ENCODE assay signal across 10 mouse cellular contexts in genomic region chr7:142088886-142089285, GRCm38 (mm10). TPM values are rescaled to one million over a fixed set of nuclear protein-coding genes. Genes with fewer than 3 reads are reported as not detected.
DNase-seq lines count a peak whose midpoint lies in the region; ATAC-seq and TF ChIP-seq lines count a peak whose summit lies in the region.
"Had no signal": no experiment of that assay in that cellular context is flagged by ENCODE, and none has a peak within 500 bp of the region (broad histone marks: within the 10 kb centered on the region; RNA-seq: fewer than 3 reads in every experiment).

No protein-coding gene starts in this region.

- WGBS in kidney, embryonic 14.5 days, result 4% methylated on average over 5 of the region's 5 CpGs
- WGBS in hindbrain, postnatal 0 days, result 9% methylated on average over 5 of the region's 5 CpGs
- WGBS in midbrain, embryonic 10.5 days, result 8% methylated on average over 5 of the region's 5 CpGs

- no peak overlapping the region for H3K4me2 ChIP-seq in kidney, embryonic 14.5 days (replicated peaks; ENCODE audit: low read depth, low read length)
- peak overlapping the region; percentile 95 for H3K4me2 ChIP-seq in hindbrain, postnatal 0 days (ENCODE audit: low read depth, low read length)

- H3K4me1 ChIP-seq in kidney, embryonic 14.5 days (ENCODE audit: control insufficient read depth, insufficient read depth, low read length), result 0 out of 2 replicates have a peak, but pooled peaks cover 4% of the 10 kb centered on the region
- peaks cover 44% of the 10 kb centered on the region for H3K4me1 ChIP-seq in hindbrain, postnatal 0 days (ENCODE audit: insufficient read depth, low read length)
- H3K4me1 ChIP-seq in midbrain, embryonic 10.5 days, result peaks cover 65% of the 10 kb centered on the region

- peak; percentile 73 for ATAC-seq in kidney, embryonic 14.5 days (ENCODE audit: low FRiP score, low TSS enrichment)
- peak; percentile 77 for ATAC-seq in hindbrain, postnatal 0 days
- ATAC-seq in granulocyte monocyte progenitor cell, adult 5-6 weeks (replicated peaks; ENCODE audit: poor library complexity, severe bottlenecking), result no peak; the same call in 1 of the 2 replicates

- no peak for DNase-seq in kidney, adult 18-20 months
- DNase-seq in adrenal gland, adult (ENCODE audit: inconsistent age in 2 of 2, low spot score in 1 of 2), result peak; percentile 89 to 92
- DNase-seq in embryo, embryonic 11 days, result peak; percentile 87
- peak; percentile 90 for DNase-seq in hindbrain, postnatal 0 days (ENCODE audit: low spot score)
- DNase-seq in midbrain, embryonic 10.5 days (ENCODE audit: low spot score), result peak; percentile 70
- DNase-seq in thymus, postnatal 0 days (ENCODE audit: low spot score), result no peak

- H3K9ac ChIP-seq in kidney, embryonic 14.5 days (ENCODE audit: low read depth, low read length), result no peak overlapping the region
- H3K9ac ChIP-seq in hindbrain, postnatal 0 days (replicated peaks; ENCODE audit: low read length), result peak overlapping the region; percentile 31

- H3K27me3 ChIP-seq in kidney, embryonic 14.5 days (ENCODE audit: control insufficient read depth, insufficient read depth, low read length), result peaks cover 26% of the 10 kb centered on the region
- H3K27me3 ChIP-seq in hindbrain, postnatal 0 days (ENCODE audit: insufficient read depth, low read length), result no peaks in the 10 kb centered on the region
- H3K27me3 ChIP-seq in midbrain, embryonic 10.5 days (ENCODE audit: low read depth, poor library complexity, severe bottlenecking), result peaks cover 90% of the 10 kb centered on the region

- TF ChIP-seq CTCF in hindbrain, postnatal 0 days (IDR thresholded peaks at IDR 0.05; ENCODE audit: low read depth), result no peak

- H3K36me3 ChIP-seq in kidney, embryonic 14.5 days (ENCODE audit: control insufficient read depth, insufficient read depth, low read length), result no peaks in the 10 kb centered on the region
- H3K36me3 ChIP-seq in hindbrain, postnatal 0 days (ENCODE audit: insufficient read depth, low read length), result peaks cover 28% of the 10 kb centered on the region
- peaks cover 44% of the 10 kb centered on the region for H3K36me3 ChIP-seq in midbrain, embryonic 10.5 days
- H3K36me3 ChIP-seq: G1E had no signal

- H3K4me3 ChIP-seq in kidney, embryonic 14.5 days (ENCODE audit: low read length), result no peak overlapping the region
- H3K4me3 ChIP-seq in hindbrain, postnatal 0 days (ENCODE audit: low read length), result no peak overlapping the region
- peak overlapping the region; percentile 21; the same call in 1 of the 2 replicates for H3K4me3 ChIP-seq in midbrain, embryonic 10.5 days

- H3K9me3 ChIP-seq in kidney, embryonic 14.5 days (ENCODE audit: control insufficient read depth, low read length), result no peaks in the 10 kb centered on the region
- H3K9me3 ChIP-seq in hindbrain, postnatal 0 days (ENCODE audit: low read length), result no peaks in the 10 kb centered on the region
- no peaks in the 10 kb centered on the region for H3K9me3 ChIP-seq in midbrain, embryonic 10.5 days (replicated peaks)
- H3K9me3 ChIP-seq: G1E had no signal

- H3K27ac ChIP-seq in kidney, embryonic 14.5 days (ENCODE audit: low read depth, low read length), result no peak overlapping the region
- peak overlapping the region; percentile 61 for H3K27ac ChIP-seq in hindbrain, postnatal 0 days
- peak overlapping the region; percentile 76 for H3K27ac ChIP-seq in midbrain, embryonic 10.5 days (replicated peaks)

RNA-seq across cellular contexts. Expression of gene Dusp8, which starts 6.8 kb away (rescaled TPM):
- polyA plus RNA-seq in kidney, embryonic 14.5 days (2014; fragmentation: Nextera tagmentation; extraction: Ambion mirVana), result 1.2 and 1.3 TPM in 2 replicates
- total RNA-seq in hindbrain, postnatal 0 days (2014; rRNA removed), result 129 and 133 TPM in 2 replicates
- polyA plus RNA-seq in hindbrain, postnatal 0 days (2015; fragmentation: Nextera tagmentation; extraction: Ambion mirVana), result 86.2 and 94.6 TPM in 2 replicates
- 6.4 and 13.2 TPM in 2 replicates for polyA plus RNA-seq in midbrain, embryonic 10.5 days (2016; fragmentation: Nextera tagmentation; extraction: Ambion mirVana)
- 0.34 and 0.58 TPM in 2 replicates for polyA plus RNA-seq in thymus, postnatal 0 days (2015; fragmentation: Nextera tagmentation; extraction: Ambion mirVana)
- total RNA-seq in granulocyte monocyte progenitor cell, adult 5-6 weeks (2014; fragmentation: Nextera tagmentation), result not detected in 2 replicates
- total RNA-seq in granulocyte monocyte progenitor cell, adult 5-6 weeks (2017), result not detected in 2 replicates
- polyA plus RNA-seq: G1E had no signal

RNA-seq across cellular contexts. Expression of gene Mob2, which starts 28.0 kb away (rescaled TPM):
- 63.8 and 65.8 TPM in 2 replicates for polyA plus RNA-seq in kidney, embryonic 14.5 days (2014; fragmentation: Nextera tagmentation; extraction: Ambion mirVana)
- 41.1 and 45.5 TPM in 2 replicates for total RNA-seq in hindbrain, postnatal 0 days (2014; rRNA removed)
- polyA plus RNA-seq in hindbrain, postnatal 0 days (2015; fragmentation: Nextera tagmentation; extraction: Ambion mirVana), result 43.4 and 44.1 TPM in 2 replicates
- 62.2 and 64.0 TPM in 2 replicates for polyA plus RNA-seq in midbrain, embryonic 10.5 days (2016; fragmentation: Nextera tagmentation; extraction: Ambion mirVana)
- polyA plus RNA-seq in thymus, postnatal 0 days (2015; fragmentation: Nextera tagmentation; extraction: Ambion mirVana), result 92.2 and 93.5 TPM in 2 replicates
- total RNA-seq in granulocyte monocyte progenitor cell, adult 5-6 weeks (2014; fragmentation: Nextera tagmentation), result 57.8 and 60.9 TPM in 2 replicates
- 51.2 and 63.4 TPM in 2 replicates for total RNA-seq in granulocyte monocyte progenitor cell, adult 5-6 weeks (2017)

RNA-seq across cellular contexts. Expression of gene Gm45618, which starts 31.6 kb away (rescaled TPM):
- polyA plus RNA-seq in kidney, embryonic 14.5 days (2014; fragmentation: Nextera tagmentation; extraction: Ambion mirVana), result not detected in 2 replicates
- not detected in 2 replicates for total RNA-seq in hindbrain, postnatal 0 days (2014; rRNA removed)
- not detected in 2 replicates for polyA plus RNA-seq in hindbrain, postnatal 0 days (2015; fragmentation: Nextera tagmentation; extraction: Ambion mirVana)
- polyA plus RNA-seq in midbrain, embryonic 10.5 days (2016; fragmentation: Nextera tagmentation; extraction: Ambion mirVana), result 0.29 TPM in 1 of 2 replicates, not detected in the other
- polyA plus RNA-seq in thymus, postnatal 0 days (2015; fragmentation: Nextera tagmentation; extraction: Ambion mirVana), result not detected in 2 replicates
- not detected in 2 replicates for total RNA-seq in granulocyte monocyte progenitor cell, adult 5-6 weeks (2014; fragmentation: Nextera tagmentation)
- not detected in 2 replicates for total RNA-seq in granulocyte monocyte progenitor cell, adult 5-6 weeks (2017)
- total RNA-seq: G1E had no signal
- polyA plus RNA-seq: G1E; heart, embryonic 14.5 days had no signal

RNA-seq across cellular contexts. Expression of gene Gm39115, which starts 46.9 kb away (rescaled TPM):
- polyA plus RNA-seq in kidney, embryonic 14.5 days (2014; fragmentation: Nextera tagmentation; extraction: Ambion mirVana), result not detected in 2 replicates
- not detected in 2 replicates for total RNA-seq in hindbrain, postnatal 0 days (2014; rRNA removed)
- polyA plus RNA-seq in hindbrain, postnatal 0 days (2015; fragmentation: Nextera tagmentation; extraction: Ambion mirVana), result not detected in 2 replicates
- polyA plus RNA-seq in midbrain, embryonic 10.5 days (2016; fragmentation: Nextera tagmentation; extraction: Ambion mirVana), result not detected in 2 replicates
- not detected in 2 replicates for polyA plus RNA-seq in thymus, postnatal 0 days (2015; fragmentation: Nextera tagmentation; extraction: Ambion mirVana)
- total RNA-seq in granulocyte monocyte progenitor cell, adult 5-6 weeks (2014; fragmentation: Nextera tagmentation), result not detected in 2 replicates
- total RNA-seq in granulocyte monocyte progenitor cell, adult 5-6 weeks (2017), result not detected in 2 replicates
- total RNA-seq: G1E had no signal
- polyA plus RNA-seq: G1E; heart, embryonic 14.5 days had no signal

RNA-seq across cellular contexts. Expression of gene Gm45337, which starts 55.5 kb away (rescaled TPM):
- polyA plus RNA-seq in kidney, embryonic 14.5 days (2014; fragmentation: Nextera tagmentation; extraction: Ambion mirVana), result not detected in 2 replicates
- not detected in 2 replicates for total RNA-seq in hindbrain, postnatal 0 days (2014; rRNA removed)
- not detected in 2 replicates for polyA plus RNA-seq in hindbrain, postnatal 0 days (2015; fragmentation: Nextera tagmentation; extraction: Ambion mirVana)
- polyA plus RNA-seq in midbrain, embryonic 10.5 days (2016; fragmentation: Nextera tagmentation; extraction: Ambion mirVana), result not detected in 2 replicates
- not detected in 2 replicates for polyA plus RNA-seq in thymus, postnatal 0 days (2015; fragmentation: Nextera tagmentation; extraction: Ambion mirVana)
- total RNA-seq in granulocyte monocyte progenitor cell, adult 5-6 weeks (2014; fragmentation: Nextera tagmentation), result not detected in 2 replicates
- total RNA-seq in granulocyte monocyte progenitor cell, adult 5-6 weeks (2017), result not detected in 2 replicates
- total RNA-seq: G1E had no signal
- polyA plus RNA-seq: G1E; heart, embryonic 14.5 days had no signal

Comparison
In these comparisons a context has a peak if more than half of its experiments do, and no peak if none do; other contexts are left out.
1. DNase-seq: peak in adrenal gland, adult (2 of 2), embryo, embryonic 11 days (single experiment), hindbrain, postnatal 0 days (single experiment) and midbrain, embryonic 10.5 days (single experiment); none in kidney, adult 18-20 months (single experiment) and thymus, postnatal 0 days (single experiment).